Mouse (Mus musculus) midbrain, postnatal 0 days (tissue): ENCODE measurements around the gene Fndc3a. TPM values are rescaled to one million over a fixed set of nuclear protein-coding genes. Genes with fewer than 3 reads are reported as not detected.
A peak's percentile ranks its signal among the peaks of the same experiment; 100 is the strongest.

Source experiments
- ATAC-seq: fragments of 200-750 bp; cut with Nextera tagmentation; 2 replicates; pipeline ENCODE4 v1.8.0; 2017; ENCODE audit warnings: moderate number of reproducible peaks, mild to moderate bottlenecking, moderate TSS enrichment, moderate library complexity; ENCODE audit not compliant: low FRiP score
- DNase-seq: peaks from one replicate; pipeline ENCODE4 v3.0.0-alpha.2; 2015; ENCODE audit warnings: low spot score
- H3K27ac ChIP-seq: fragments of 300-500 bp; sonication (generic); 2 replicates; pipeline ENCODE4 v1.5.1; 2014; ENCODE audit warnings: low read depth, mild to moderate bottlenecking, low read length, mixed read lengths
- H3K27me3 ChIP-seq: fragments of 300-500 bp; sonication (generic); 2 replicates; pipeline ENCODE4 v1.6.1; 2014; ENCODE audit warnings: low read length, control low read depth, mixed read lengths; ENCODE audit not compliant: insufficient read depth
- H3K36me3 ChIP-seq: fragments of 300-500 bp; sonication (generic); 2 replicates; pipeline ENCODE4 v1.6.1; 2014; ENCODE audit warnings: low read length, control low read depth, mixed read lengths; ENCODE audit not compliant: insufficient read depth
- H3K4me1 ChIP-seq: fragments of 300-500 bp; sonication (generic); 2 replicates; pipeline ENCODE4 v1.6.1; 2014; ENCODE audit warnings: mild to moderate bottlenecking, control low read depth, antibody characterized with exemption, low read length, mixed read lengths; ENCODE audit not compliant: insufficient read depth
- H3K4me2 ChIP-seq: fragments of 300-500 bp; sonication (generic); 2 replicates; pipeline ENCODE4 v1.6.1; 2014; ENCODE audit warnings: low read depth, mild to moderate bottlenecking, low read length, mixed read lengths; ENCODE audit not compliant: poor library complexity, severe bottlenecking
- H3K4me3 ChIP-seq: fragments of 300-500 bp; sonication (generic); 2 replicates; pipeline ENCODE4 v1.5.1; 2014; ENCODE audit warnings: low read depth, mild to moderate bottlenecking, low read length, moderate library complexity
- H3K9ac ChIP-seq: fragments of 300-500 bp; sonication (generic); replicated peaks from 2 replicates; pipeline ENCODE4 v1.6.1; 2014; ENCODE audit warnings: mild to moderate bottlenecking, low read length, moderate library complexity, mixed read lengths; ENCODE audit not compliant: poor library complexity, severe bottlenecking
- H3K9me3 ChIP-seq: fragments of 300-500 bp; sonication (generic); 2 replicates; pipeline ENCODE4 v1.6.1; 2016; ENCODE audit warnings: low read length, control low read depth
- CTCF ChIP-seq: IDR thresholded peaks from 2 replicates; pipeline ENCODE4 v1.5.1; 2016; ENCODE audit warnings: antibody characterized with exemption, mild to moderate bottlenecking
- WGBS: fragments of 180-500 bp; shearing (Covaris S2); extraction: QIAGEN DNeasy Blood & Tissue Kit; methylation state at CpG from one replicate; pipeline ENCODE4 v1.1.7; 2014; 5-methylcytosine and 5-hydroxymethylcytosine counted together
- polyA plus RNA-seq: library from polyadenylated mRNA; unstranded; fragments of >200 nt; fragmentation: Nextera tagmentation; extraction: Ambion mirVana; gene quantifications from 2 replicates; pipeline ENCODE4 v1.2.1, GENCODE M21; 2015
- total RNA-seq: library from RNA; depleted of rRNA; stranded (reverse); fragments of >200 nt; gene quantifications from 2 replicates; pipeline ENCODE4 v1.2.3, GENCODE M21; 2014; rRNA removed

Fndc3a gene
- total RNA-seq (46.6 and 66.2 TPM in 2 replicates), polyA plus RNA-seq (48.6 and 50.3 TPM in 2 replicates)

GRCm38 (mm10) chr14:72709710-72710340 is at the start of gene Fndc3a:
Fndc3a (minus strand) TSS chr14:72710003.
- DNase-seq (peak; percentile 90), ATAC-seq (peak; percentile 94)
- Histone ChIP-seq H3K4me1 (peaks cover 4% of the 10 kb centered on the region; the same call in 1 of the 2 replicates), H3K4me2 (peak within 1 kb of the TSS; percentile 69), H3K9me3 (no peaks in the 10 kb centered on the region), H3K36me3 (no peaks in the 10 kb centered on the region), H3K27ac (peak within 1 kb of the TSS; percentile 91), H3K27me3 (0 out of 2 replicates have a peak, but pooled peaks cover 5% of the 10 kb centered on the region), H3K4me3 (peak within 1 kb of the TSS; percentile 96), H3K9ac (peak within 1 kb of the TSS; percentile 96)
- WGBS, result under 1% methylated on average over 66 of the region's 82 CpGs
- TF ChIP-seq CTCF, result no peak; the same call in 1 of the 2 replicates

- no peak for TF ChIP-seq CTCF
- Histone ChIP-seq H3K9me3 (no peaks in the 10 kb centered on the region), H3K4me3 (no peak overlapping the region), H3K36me3 (no peaks in the 10 kb centered on the region), H3K4me1 (no peaks in the 10 kb centered on the region), H3K27ac (no peak overlapping the region), H3K4me2 (no peak overlapping the region), H3K9ac (no peak overlapping the region), H3K27me3 (no peaks in the 10 kb centered on the region)
- DNase-seq (no peak), ATAC-seq (no peak)
- 88% methylated on average over 6 of the region's 6 CpGs for WGBS
These were observed 43.1 kb upstream of the Fndc3a start for GRCm38 (mm10) chr14:72752893-72753292.

- Histone ChIP-seq H3K9me3 (no peaks in the 10 kb centered on the region), H3K4me1 (no peaks in the 10 kb centered on the region), H3K4me2 (no peak overlapping the region), H3K27me3 (no peaks in the 10 kb centered on the region), H3K27ac (no peak overlapping the region), H3K4me3 (no peak overlapping the region), H3K9ac (no peak overlapping the region), H3K36me3 (no peaks in the 10 kb centered on the region)
- ATAC-seq (no peak), DNase-seq (no peak)
- WGBS, result 90% methylated on average over 5 of the region's 5 CpGs
- TF ChIP-seq CTCF, result no peak
These were observed 40.8 kb upstream of the Fndc3a start for GRCm38 (mm10) chr14:72750426-72751182.

GRCm38 (mm10) chr14:72748331-72748730 is 38.5 kb upstream of the Fndc3a start:
- H3K27ac ChIP-seq, result no peak overlapping the region
- H3K4me1 ChIP-seq, result no peaks in the 10 kb centered on the region
- H3K27me3 ChIP-seq, result no peaks in the 10 kb centered on the region
- no peaks in the 10 kb centered on the region for H3K36me3 ChIP-seq
- H3K4me2 ChIP-seq, result no peak overlapping the region
- 92% methylated on average over 5 of the region's 5 CpGs for WGBS
- no peak for ATAC-seq
- no peak overlapping the region for H3K9ac ChIP-seq
- no peak for DNase-seq
- no peak for TF ChIP-seq CTCF
- no peaks in the 10 kb centered on the region for H3K9me3 ChIP-seq
- no peak overlapping the region for H3K4me3 ChIP-seq

GRCm38 (mm10) chr14:72741667-72742066 is 31.9 kb upstream of the Fndc3a start:
- 78% methylated on average over 3 of the region's 3 CpGs for WGBS
- TF ChIP-seq CTCF, result no peak

GRCm38 (mm10) chr14:72740336-72740735 is 30.5 kb upstream of the Fndc3a start:
- Histone ChIP-seq H3K27me3 (no peaks in the 10 kb centered on the region), H3K4me3 (no peak overlapping the region), H3K4me2 (no peak overlapping the region), H3K36me3 (no peaks in the 10 kb centered on the region), H3K4me1 (no peaks in the 10 kb centered on the region), H3K9me3 (no peaks in the 10 kb centered on the region), H3K9ac (no peak overlapping the region), H3K27ac (no peak overlapping the region)
- ATAC-seq (no peak), DNase-seq (no peak)
- no peak for TF ChIP-seq CTCF
- WGBS, result 90% methylated on average over 5 of the region's 5 CpGs

More at GRCm38 (mm10) chr14:72741667-72742066, 31.9 kb upstream of the Fndc3a start:
- DNase-seq (no peak), ATAC-seq (no peak)
- H3K27me3 ChIP-seq, result no peaks in the 10 kb centered on the region
- H3K27ac ChIP-seq, result no peak overlapping the region
- no peak overlapping the region for H3K9ac ChIP-seq
- no peak overlapping the region for H3K4me3 ChIP-seq
- no peaks in the 10 kb centered on the region for H3K9me3 ChIP-seq
- H3K36me3 ChIP-seq, result no peaks in the 10 kb centered on the region
- H3K4me1 ChIP-seq, result no peaks in the 10 kb centered on the region
- no peak overlapping the region for H3K4me2 ChIP-seq
